Mouse (Mus musculus) cerebellum, adult 2 months (tissue): ENCODE results near the gene Gngt2. TPM values are rescaled to one million over a fixed set of nuclear protein-coding genes. Genes with fewer than 3 reads are reported as not detected.

Experiments used
- DNase-seq, 2 experiments: peaks; one replicate each; pipeline ENCODE4 v3.0.0; 2021
- H3K27ac ChIP-seq: fragments of 200-500 bp; 2 replicates; pipeline ENCODE4 v1.5.1; 2012; ENCODE audit warnings: low read length, control low read depth, inconsistent platforms; ENCODE audit not compliant: insufficient read depth
- H3K27me3 ChIP-seq: fragments of 200-500 bp; 2 replicates; pipeline ENCODE4 v1.6.1; 2012; ENCODE audit warnings: inconsistent platforms, mild to moderate bottlenecking, low read length, moderate library complexity; ENCODE audit not compliant: control insufficient read depth, insufficient read depth
- H3K4me1 ChIP-seq: fragments of 200-500 bp; 2 replicates; pipeline ENCODE4 v1.6.1; 2011; ENCODE audit warnings: low read length; ENCODE audit not compliant: control insufficient read depth, insufficient read depth
- H3K4me3 ChIP-seq: fragments of 200-500 bp; replicated peaks from 2 replicates; pipeline ENCODE3; 2011; ENCODE audit warnings: mild to moderate bottlenecking, low read depth, low read length, control low read depth; ENCODE audit not compliant: insufficient read depth
- CTCF ChIP-seq: fragments of 200-500 bp; IDR thresholded peaks from 2 replicates; pipeline ENCODE4 v1.5.1; 2011; ENCODE audit warnings: low read depth, mild to moderate bottlenecking, control low read depth, low read length, moderate library complexity, borderline replicate concordance; ENCODE audit not compliant: insufficient read depth
- POLR2A ChIP-seq: fragments of 200-500 bp; IDR thresholded peaks from 2 replicates; pipeline ENCODE4 v1.6.1; 2011; ENCODE audit warnings: low read length, control low read depth, borderline replicate concordance; ENCODE audit not compliant: insufficient read depth
- WGBS: fragments of 180-500 bp; shearing (Covaris S2); methylation state at CpG from one replicate; pipeline ENCODE4 v1.1.7; 2018; 5-methylcytosine and 5-hydroxymethylcytosine counted together
- polyA plus RNA-seq: library from polyadenylated mRNA; depleted of rRNA; stranded (reverse); fragments of >200 nt; gene quantifications from 2 replicates; pipeline ENCODE4 v1.2.3, GENCODE M21; 2012

Gene Gngt2
- polyA plus RNA-seq, 1 experiment: 5.4 TPM

- no peak for DNase-seq
- Histone ChIP-seq H3K27me3 (no peaks in the 10 kb centered on the region), H3K4me1 (peaks cover 36% of the 10 kb centered on the region), H3K4me3 (no peak overlapping the region), H3K27ac (no peak overlapping the region)
- TF ChIP-seq POLR2A: no peak
- TF ChIP-seq CTCF: no peak
- 28% methylated on average over 8 of the region's 8 CpGs for WGBS
Observed at GRCm38 (mm10) chr11:95833006-95833570, 3.9 kb upstream of the Gngt2 start.

GRCm38 (mm10) chr11:95833631-95834142 lies 3.3 kb upstream of the Gngt2 start:
- H3K4me1 ChIP-seq: peaks cover 36% of the 10 kb centered on the region
- no peak overlapping the region for H3K27ac ChIP-seq
- no peak for TF ChIP-seq POLR2A
- TF ChIP-seq CTCF: no peak
- WGBS: 27% methylated on average over 18 of the region's 18 CpGs
- H3K27me3 ChIP-seq: no peaks in the 10 kb centered on the region
- no peak for DNase-seq
- H3K4me3 ChIP-seq: no peak overlapping the region

- DNase-seq: no peak
- 24% methylated on average over 22 of the region's 22 CpGs for WGBS
- no peaks in the 10 kb centered on the region for H3K27me3 ChIP-seq
- H3K27ac ChIP-seq: no peak overlapping the region
- H3K4me1 ChIP-seq: peaks cover 36% of the 10 kb centered on the region
- no peak for TF ChIP-seq POLR2A
- no peak for TF ChIP-seq CTCF
- no peak overlapping the region for H3K4me3 ChIP-seq
Observed at GRCm38 (mm10) chr11:95834143-95834667, 2.8 kb upstream of the Gngt2 start.

- H3K27ac ChIP-seq: no peak overlapping the region
- 53% methylated on average over 15 of the region's 15 CpGs for whole genome bisulfite sequencing
- no peak for TF ChIP-seq POLR2A
- no peak for TF ChIP-seq CTCF
Observed at GRCm38 (mm10) chr11:95834742-95835710, 2.0 kb upstream of the Gngt2 start.

GRCm38 (mm10) chr11:95835832-95836231 lies 1.2 kb upstream of the Gngt2 start:
- DNase-seq: no peak
- H3K27ac ChIP-seq: no peak overlapping the region
- peaks cover 36% of the 10 kb centered on the region for H3K4me1 ChIP-seq
- 65% methylated on average over 6 of the region's 6 CpGs for WGBS
- TF ChIP-seq POLR2A (no peak), CTCF (no peak)
- no peaks in the 10 kb centered on the region for H3K27me3 ChIP-seq
- no peak overlapping the region for H3K4me3 ChIP-seq

More at GRCm38 (mm10) chr11:95834742-95835710, 2.0 kb upstream of the Gngt2 start:
- Histone ChIP-seq H3K27me3 (no peaks in the 10 kb centered on the region), H3K4me1 (peaks cover 36% of the 10 kb centered on the region), H3K4me3 (no peak overlapping the region)
- DNase-seq: no peak

GRCm38 (mm10) chr11:95836433-95836832 lies 583 bp upstream of the Gngt2 start:
- H3K4me1 ChIP-seq: peaks cover 36% of the 10 kb centered on the region
- 34% methylated on average over 6 of the region's 6 CpGs for WGBS
- no peak for TF ChIP-seq CTCF
- no peak for TF ChIP-seq POLR2A
- H3K4me3 ChIP-seq: no peak overlapping the region
- no peaks in the 10 kb centered on the region for H3K27me3 ChIP-seq
- no peak for DNase-seq
- no peak overlapping the region for H3K27ac ChIP-seq

- no peak for TF ChIP-seq POLR2A
- TF ChIP-seq CTCF: no peak
- Histone ChIP-seq H3K4me1 (peaks cover 29% of the 10 kb centered on the region), H3K27ac (no peak overlapping the region), H3K4me3 (no peak overlapping the region), H3K27me3 (no peaks in the 10 kb centered on the region)
- DNase-seq: no peak
- WGBS: 59% methylated on average over 4 of the region's 4 CpGs
Observed at GRCm38 (mm10) chr11:95838598-95838997, 1.6 kb downstream of the Gngt2 start.
